Mouse (Mus musculus) thymus, postnatal 4 days (tissue): ENCODE measurements around the gene Atp2b2.

Experiments used
- DNase-seq: peaks from one replicate; pipeline ENCODE4 v3.0.0; 2021

Atp2b2 gene

DNA sequence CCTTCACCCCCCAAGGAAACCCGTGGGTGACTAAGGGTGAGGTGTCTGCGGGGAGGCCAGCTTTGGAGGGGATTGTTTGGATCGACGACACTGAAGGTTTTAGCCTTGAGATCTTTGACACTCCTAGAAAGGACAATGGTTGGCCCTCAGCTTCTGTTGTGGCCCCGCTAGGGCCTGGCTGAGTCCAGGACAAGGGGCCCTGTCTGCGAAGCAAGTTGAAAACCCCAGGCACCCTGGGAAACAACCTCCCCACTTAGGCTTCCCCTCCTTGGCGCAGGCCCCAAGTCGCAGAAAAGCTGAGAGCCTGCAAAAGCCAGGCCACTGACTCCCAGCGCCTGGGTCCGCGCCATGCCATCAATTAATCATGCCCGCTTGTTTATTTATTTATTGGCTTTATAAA is at the start of gene Atp2b2:
Gene Atp2b2, minus strand, starts transcription at position 282 of the 400 bp plus-strand sequence.
- DNase-seq: no peak

DNA sequence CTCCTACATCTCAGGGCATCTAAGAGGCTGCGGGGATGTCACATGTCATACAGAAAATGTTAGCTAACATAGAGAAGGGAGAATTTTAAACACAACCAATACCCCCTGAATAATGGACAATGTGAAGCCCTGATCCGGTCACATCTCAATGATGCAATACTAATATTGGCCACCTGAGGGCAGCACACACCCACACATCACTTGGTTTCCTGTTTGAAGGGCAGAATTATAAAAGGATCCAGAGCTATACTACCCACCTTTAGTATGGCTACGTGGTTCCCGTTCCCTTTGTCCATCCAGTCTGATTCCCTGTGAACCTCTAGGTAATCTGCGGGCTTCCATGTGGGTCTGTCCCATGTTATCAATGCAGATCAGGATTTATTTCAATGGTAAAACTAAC is 47.2 kb upstream of the Atp2b2 start:
- DNase-seq: peak; percentile 60

DNA sequence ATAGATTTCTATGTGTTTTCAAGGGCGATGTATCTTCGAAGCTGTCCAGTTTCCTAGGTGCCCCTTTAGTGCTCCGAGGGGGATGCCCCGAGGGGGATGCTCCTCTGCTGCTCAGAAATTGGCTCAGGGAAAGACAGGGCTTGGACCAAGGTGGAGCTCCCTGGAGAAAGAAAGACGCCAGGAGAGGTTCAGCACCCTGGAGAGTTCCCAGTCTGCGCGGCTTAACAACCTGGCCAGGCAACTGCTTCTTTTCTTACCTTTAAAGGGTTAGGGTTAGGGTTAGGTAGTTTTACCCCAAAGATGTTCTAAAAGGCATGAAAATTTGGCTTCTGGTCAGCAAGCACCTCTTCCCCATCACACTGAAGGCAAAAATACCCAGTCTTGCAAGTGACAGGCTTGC is 44.7 kb upstream of the Atp2b2 start:
- peak; percentile 53 for DNase-seq

DNA sequence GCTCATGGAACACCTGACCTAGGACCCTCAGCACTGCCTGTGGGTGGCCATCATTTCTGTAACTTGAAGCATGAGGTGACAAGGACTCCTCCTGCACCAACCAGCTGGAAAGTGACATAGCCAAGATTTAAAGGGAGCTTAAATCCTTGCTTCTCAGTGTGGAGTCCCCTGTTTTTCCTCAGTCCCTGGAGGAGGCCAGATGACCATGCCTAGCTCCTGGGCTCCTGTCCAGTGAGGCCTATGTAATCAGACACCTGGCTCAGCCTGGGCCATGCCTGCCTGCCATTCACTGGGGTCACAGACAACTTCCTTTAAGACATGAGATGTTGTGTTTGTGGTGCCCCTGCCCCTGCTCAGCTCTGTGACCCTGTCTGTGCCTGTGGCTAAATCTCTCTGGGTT is 36.1 kb upstream of the Atp2b2 start:
- no peak for DNase-seq

DNA sequence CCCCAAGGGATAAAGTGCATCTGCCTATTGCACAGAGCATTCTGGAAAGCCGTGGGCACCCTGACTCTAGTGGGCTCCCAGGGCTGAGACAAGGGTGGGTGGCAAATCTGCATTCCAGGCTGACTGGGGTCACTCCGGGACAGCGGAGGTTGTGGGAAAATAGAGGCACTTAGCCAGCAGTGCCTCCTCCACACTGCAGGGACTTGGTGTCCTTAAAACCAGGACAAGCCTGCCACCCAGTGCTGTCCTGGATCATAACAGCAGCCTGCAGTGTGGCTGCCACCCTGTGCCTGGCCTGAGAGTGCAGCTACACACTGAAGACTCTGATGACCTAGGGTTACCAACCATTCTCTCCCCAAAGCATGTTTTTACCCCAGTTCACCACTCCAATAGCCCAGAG is 34.1 kb upstream of the Atp2b2 start:
- DNase-seq: no peak

DNA sequence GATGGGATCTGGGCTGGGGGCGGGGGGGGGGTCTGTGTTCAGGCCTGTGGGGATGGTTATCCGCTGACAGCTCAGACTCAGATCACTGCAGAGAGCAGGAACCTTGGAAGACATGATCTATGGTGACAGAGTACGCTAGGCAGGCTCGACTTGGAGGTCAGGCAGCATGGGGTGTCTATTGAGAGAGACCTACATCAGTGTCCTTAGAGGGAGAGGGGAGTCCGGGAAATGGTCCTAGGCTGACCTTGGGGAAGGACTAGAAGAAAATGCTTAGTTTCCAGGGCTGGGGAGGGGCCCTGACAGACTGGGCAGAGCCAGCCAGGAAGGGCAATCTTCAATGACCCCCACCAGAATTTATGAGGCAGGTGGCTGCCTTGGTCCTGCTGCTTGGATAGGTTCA is 33.6 kb upstream of the Atp2b2 start:
- no peak for DNase-seq

DNA sequence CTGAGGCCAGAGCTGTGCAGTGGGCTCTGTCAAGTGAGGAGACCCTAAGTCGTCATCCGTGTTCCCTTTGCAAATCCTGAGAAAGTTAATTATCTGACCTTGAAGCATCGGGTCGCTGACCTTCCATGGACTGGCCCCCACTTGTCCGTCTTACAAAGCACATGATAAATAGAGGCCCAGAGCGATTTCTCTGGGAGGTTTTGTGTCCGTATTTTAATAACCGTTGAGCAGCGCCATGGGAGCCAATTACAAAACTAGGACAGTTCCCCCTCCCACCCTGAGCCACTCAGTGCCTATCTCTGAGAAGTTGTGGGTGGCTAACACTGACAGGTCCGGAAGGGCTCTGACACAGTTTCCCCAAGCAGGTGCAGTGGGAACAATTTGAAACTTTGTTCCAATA is 32.5 kb upstream of the Atp2b2 start:
- no peak for DNase-seq

DNA sequence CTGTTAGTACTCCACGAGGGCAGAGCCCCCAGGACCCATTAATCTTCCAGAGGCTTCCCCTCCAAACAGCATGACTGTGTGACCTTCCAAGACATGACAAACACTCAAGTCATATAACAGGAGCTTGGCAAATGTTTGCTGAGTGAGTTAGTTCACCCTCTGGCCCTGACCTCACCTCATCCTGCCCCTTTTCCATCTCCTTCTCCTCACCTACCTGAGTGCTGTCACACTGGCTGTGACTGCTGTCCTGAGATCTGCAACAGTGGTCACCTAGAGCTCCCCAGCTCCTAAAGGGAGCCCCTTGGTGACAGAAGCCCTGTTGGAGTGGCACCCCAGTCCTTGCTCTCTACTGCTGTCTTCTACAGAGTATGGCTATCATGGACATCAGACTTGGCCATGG is 31.8 kb upstream of the Atp2b2 start:
- DNase-seq: no peak

DNA sequence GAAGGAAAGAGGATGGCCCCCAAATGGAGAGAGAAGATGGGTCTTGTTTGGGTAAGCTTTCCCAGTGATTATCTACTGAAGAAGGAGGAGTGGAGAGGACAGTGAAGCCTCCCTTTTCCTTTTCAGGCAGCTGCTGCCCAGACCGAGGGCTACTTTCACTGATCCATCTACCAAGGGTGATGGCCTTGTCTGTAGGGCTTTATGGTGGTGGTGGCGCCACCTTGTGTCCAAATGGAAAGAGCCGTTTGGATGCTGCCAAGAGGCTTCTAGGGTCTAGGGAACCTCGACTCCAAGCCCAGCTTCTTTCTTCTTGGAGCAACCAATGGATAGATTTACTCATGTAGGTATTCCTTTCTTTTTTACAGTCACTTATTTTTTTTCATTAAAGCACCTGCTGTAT is 29.2 kb upstream of the Atp2b2 start:
- DNase-seq: peak; percentile 40

DNA sequence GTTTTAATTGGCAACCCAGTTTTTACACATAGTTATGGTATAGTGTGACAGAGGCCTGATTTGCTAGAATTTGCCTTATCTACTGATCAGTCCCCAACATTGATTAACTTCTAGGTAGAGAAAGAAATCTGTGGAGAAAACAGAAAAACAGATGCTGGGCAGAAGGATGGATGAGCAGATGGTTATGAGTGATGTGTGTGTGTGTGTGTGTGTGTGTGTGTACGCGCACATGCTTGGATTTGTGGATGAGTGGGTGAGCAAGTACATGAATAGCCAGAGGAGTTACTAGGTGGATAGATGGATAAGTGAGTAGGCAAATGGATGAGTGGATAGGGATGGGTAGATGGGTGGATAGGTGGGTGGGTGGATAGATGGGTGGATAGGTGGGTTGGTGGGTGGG is 20.7 kb upstream of the Atp2b2 start:
- no peak for DNase-seq

DNA sequence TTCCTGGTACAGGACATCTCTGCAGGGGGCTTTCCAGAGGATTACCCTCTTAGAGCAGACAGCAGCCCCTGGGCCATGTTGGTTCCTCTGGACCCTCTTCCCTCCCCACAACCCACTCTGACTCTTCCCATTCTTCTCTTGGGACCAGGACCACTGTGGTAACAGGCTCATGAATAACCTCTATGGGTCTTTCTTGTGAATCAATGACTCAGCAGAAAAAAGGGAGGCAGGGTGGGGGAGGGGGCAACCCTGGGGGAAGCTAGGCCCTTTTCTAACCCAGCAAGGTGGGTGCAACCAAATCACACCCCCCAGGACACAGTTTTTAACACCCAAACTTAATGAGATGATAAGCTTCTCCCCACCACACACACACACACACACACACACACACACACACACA is 20.3 kb upstream of the Atp2b2 start:
- no peak for DNase-seq

DNA sequence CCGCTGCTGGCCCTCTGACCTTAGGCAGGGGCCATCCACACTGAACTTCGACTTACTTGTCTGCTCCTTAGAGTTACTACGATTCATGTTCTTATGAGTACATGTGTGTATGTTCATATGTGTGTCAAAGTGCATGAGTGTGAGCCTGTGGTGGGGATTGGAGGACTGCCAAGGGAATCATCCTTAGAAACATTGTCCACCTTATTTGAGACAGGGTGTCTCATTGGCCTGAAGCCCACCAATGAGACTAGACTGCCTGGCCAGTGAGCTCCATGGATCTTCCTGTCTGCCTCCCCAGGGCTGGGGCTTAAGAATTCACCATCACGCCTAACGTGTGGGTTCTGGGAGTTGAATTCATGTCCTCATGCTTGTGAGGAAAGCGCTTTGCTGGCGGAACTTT is 16.8 kb upstream of the Atp2b2 start:
- no peak for DNase-seq

DNA sequence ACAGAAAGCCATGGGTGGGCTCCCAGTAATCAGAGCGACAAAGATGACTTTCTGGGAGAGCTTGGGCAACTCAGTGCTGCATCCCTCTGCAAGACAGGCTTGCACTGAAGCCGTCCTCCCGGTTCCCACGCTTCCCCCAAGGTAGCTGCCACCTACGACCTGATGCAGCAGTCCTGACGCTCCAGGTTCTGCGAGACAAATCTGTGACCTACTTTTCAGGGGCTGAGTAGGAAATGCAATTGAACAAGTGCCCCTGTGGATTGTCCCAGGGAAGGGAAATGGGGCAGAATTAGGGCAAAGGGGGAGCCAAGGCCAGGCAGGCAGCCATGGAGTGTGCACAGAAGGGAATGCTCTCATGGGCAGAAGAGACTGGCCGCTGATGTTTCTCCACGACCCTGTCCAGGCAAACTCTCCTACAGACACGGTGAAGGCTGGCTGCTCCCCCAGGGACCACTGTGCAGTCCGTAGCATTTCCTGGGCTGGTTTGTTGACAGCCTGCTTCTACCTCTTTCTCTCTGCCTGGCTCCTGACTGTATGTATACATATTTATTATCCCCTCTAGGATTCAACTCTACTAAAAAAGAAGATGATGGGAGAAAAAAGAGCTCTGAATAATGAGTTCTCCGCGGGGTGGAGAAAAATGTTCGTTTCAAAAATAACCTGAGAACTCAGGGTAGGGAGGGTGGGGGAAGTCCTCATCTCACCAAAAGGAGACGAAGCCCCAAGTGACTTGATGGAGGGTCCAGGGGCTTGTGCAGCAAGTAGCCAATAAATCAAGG is 15.8 kb upstream of the Atp2b2 start:
- no peak for DNase-seq

DNA sequence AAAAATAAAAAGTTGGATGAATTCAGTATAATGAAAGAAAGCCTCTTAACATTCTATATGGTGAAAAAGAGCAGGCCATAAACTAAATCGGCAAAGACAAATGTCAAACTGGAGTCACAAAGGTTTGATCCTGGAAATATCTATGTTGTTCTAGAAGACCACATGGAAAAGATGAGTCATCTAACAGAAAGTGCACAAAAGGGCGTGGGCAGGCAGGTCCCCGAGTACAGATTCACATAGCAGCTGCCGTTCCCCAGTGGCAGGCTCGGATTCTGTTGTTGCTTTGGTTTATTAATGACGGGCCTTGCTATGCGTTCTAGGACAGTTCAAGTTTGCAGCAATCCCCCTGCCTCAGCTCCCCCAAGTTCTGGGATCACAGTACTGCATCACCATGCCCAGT is 12.9 kb upstream of the Atp2b2 start:
- no peak for DNase-seq

DNA sequence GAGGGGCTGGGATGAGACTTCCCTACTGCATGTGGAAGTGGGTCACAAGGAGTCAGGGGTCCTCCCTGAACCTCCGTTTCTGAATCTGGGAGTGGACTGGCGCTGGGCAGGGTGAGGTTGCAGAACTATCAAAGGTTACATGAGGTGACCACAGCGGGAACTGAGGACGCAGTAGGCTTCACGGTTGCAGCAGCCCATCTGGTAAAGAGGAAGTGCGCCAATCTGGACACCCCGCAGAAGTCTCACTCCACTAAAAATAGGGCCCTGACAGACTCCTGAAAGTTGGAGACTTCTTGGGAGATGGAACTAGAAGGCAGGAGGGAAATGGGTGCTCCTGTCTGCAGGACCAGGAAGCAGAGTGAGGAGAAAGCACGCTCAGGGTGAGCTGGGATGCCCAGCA is 2.5 kb upstream of the Atp2b2 start:
- no peak for DNase-seq

DNA sequence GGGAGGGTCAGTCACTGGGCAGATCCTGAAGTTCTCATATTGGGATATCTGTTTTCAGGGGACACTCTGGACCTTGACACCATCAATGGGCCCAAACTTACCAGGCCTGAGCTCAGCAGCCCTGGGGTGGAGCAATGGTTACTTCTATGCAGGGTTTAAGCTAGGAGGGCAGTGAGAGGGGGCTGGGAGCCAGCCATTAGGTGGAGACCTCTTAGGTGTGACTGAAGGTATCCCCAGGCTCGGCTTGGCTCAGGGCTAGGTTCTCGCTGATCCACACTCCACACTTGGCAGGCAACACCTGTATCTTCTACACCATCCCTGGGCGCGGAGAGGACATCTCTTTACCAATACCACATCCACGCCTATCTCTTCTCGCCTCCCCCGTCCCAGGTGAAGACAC is 423 bp upstream of the Atp2b2 start:
- no peak for DNase-seq

DNA sequence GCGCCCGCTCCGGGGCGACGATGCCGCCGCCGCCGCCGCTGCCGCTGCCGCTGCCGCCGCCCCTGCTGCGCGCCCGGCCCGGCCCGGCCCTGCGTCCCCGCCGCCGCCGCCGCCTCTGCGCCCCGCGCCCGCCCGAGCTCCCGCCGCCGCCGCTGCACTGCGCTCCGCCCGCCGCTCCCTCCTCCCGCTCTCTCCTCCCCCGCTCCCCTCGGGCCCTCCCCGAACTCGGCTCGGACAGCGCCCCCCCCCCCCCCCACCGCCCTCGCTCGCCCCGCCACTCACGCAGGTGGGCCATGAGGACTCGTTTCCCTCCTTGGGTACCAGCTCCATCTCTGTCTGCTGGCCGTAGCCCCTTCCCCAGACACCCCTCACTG is 515 bp downstream of the Atp2b2 start:
- DNase-seq: no peak

DNA sequence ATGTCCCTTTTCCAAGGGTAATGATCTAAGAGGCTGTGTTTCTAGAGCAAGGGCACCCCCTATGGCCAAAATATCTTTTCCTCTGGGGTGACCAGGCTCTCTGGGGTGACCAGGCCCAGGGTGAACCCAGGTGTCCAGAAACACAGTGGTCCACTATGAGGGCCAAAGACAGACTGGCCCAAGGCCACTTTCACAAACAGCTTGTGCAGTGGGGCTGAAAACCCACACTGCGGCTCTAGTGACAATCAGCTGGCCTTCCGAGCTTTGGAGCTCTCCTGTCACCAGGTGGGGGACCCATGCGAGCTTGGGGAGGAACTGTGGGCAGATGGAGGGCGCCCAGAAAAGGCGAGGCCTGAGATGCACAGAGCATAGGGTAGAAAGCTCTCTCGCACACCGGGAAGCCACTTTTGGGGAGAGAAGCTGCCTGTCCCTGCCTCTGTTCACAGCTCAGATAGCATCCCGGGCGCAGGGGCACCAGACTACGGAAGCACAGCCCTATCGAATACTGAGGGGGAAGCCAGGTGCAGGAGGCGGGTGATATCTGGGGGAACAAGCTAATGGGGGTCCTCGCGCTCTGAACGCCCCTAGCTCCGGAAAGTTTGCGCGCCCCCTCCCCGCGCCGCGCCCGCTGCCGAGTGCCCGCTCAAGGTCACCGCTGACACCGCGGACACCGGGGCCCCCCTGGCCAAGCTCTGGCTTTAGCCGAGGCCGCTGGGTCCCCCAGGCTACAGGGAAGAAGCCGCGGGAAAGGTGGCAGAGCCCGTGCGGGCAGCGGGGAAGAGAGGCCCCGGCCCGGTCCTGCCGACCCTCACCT is 1.1 kb downstream of the Atp2b2 start:
- peak; percentile 18 for DNase-seq

DNA sequence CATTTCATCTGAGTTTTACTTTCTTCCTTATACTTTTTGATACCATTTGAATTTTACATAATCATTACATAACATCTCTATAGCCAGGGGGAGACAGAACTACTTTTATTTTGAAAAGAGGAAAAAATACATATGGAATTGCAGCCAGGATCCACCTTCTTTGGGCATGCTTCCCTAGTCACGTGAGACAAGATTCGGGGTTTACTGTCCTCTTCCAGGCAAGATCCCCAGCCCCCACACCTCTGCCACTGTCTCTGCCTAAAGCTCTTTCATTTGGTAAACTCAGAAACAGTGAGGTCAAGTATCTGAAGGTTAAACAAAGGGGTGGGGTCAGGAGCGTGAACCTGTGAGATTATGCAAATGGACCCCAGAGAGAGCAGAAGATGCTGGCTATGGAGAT is 6.7 kb downstream of the Atp2b2 start:
- no peak for DNase-seq

DNA sequence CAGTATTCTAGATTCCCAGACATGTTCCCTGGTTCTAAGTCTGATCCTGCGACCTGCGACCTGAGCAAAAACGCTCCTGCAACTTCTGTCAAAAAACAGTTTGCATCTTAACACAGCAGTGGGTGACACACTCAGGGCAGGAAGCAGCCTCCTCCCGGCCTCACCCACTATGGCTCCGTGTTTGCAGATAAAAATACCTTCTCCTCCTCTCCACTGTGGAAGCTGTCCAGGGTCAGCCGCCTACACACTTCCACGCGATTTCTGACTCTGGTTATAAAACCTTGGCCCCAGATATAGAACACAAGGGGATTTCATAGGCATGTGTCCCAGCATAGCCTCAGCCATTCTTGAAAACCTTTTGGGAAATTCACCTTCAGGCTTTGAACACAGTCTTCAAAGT is 9.6 kb downstream of the Atp2b2 start:
- DNase-seq: no peak

DNA sequence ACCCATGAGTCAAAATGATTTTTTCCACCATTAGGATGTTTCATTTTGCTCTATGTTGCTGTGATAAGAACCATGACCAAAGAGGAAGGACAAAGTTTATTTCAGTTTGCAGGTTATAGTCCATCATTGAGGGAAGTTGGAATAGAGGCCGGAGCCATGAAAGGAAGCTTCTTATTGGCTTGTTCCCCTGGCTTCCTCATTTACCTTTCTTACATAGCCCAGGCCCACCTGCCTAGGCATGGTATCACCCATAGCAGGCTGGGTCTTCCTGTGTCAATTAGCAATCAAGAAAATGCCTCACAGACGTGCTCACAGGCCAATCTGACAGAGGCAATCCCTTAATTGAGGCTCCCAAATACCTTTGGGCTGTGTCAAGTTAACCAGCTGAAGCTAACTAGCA is 18.6 kb downstream of the Atp2b2 start:
- DNase-seq: no peak

DNA sequence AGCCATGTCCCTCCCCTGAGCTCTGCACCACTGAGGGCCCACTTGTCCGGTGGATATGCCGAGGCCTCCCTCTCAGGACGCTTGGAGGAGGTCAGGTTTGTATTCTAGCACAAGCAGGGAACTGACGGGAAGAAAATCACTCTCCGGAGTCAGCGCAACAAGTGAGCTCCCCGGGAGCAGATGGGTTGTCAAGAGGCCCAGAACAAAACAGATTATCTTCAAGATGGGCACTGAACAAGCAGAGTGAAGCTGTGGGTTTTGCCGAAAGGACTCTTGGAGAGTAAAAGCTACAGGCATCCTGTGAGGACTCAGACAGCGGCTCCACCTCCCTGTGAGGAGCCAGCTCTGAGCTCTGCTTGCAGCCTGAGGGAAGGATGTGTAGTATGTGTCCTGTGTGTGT is 20.3 kb downstream of the Atp2b2 start:
- no peak for DNase-seq

DNA sequence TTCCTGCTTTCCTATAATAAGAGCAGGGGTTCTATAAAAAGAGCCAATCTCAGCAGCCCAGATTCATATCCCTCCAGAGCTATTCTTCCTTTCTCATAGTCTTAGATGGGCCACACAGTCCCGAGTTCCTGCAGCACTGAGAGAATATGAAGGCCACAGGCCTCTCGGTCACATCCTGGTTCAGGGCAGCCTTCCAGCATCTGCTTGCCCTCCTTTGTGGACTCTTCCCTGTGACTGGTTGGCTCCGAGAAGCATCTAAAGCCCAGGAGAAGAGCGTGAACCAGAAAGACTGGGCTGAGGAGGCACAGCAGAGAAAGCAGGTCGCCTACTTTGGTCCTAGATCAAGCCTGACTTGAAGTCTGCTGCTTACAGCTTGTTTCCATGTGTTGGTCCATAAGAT is 28.6 kb downstream of the Atp2b2 start:
- DNase-seq: no peak

DNA sequence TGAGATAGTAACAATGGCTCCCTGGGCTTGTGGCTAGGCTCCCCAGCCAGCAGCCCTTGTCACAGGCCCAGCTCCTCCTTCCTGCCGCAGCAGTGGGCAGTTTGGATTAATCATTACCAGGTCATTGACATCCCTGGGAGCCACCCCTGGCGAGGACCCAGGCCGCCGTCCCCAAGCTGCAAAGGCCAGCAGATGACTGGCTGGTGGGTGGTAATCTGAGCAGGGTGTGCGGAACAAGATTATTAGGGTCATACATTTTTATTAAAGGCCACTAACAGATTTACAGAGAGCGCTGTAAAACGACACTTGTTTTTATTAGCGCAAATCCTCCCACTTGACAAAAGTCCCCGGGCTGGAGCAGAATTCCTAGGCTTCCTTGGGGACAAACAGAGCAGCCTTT is 29.6 kb downstream of the Atp2b2 start:
- no peak for DNase-seq

DNA sequence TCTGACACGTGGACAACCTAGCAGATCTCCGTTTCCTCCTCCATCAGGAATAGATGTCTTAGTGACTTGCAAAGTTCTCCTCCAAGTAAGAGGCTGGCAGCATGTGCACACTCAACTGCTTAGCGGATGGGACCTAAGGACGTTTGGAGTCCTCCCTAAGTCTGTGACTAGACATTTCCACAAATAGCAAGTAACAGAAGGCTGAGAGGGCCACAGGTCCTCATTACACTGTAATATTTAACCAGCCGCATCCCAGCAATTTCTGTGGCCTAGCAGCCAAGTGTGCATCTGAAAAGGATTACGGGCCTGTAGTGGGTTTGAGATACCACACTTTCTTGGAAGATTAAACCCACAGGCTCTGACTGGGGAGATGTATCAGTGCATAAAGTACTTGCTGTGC is 30.4 kb downstream of the Atp2b2 start:
- DNase-seq: no peak
